Mouse (Mus musculus): ENCODE measurements around the gene Pld1. TPM values are rescaled to one million over a fixed set of nuclear protein-coding genes. Genes with fewer than 3 reads are reported as not detected.

Gene Pld1
- polyA plus RNA-seq (2017; shearing (Covaris generic)): 0.51 TPM

GRCm38 (mm10) chr3:27938381-27939323 lies at the start of gene Pld1:
TSS of gene Pld1 (plus strand) at chr3:27938695.

GRCm38 (mm10) chr3:27896318-27896892 lies 42.1 kb upstream of the Pld1 start, which contains the start of gene Tmem212:
TSS of gene Tmem212 (minus strand) at chr3:27896368.

Other genes starting within 250 kb of the Pld1 start
- 2.2 TPM for gene Fndc3b, start 227.4 kb upstream of the Pld1 start, polyA plus RNA-seq (2017; shearing (Covaris generic))
- gene Tmem212, start 42.3 kb upstream of the Pld1 start, polyA plus RNA-seq (2017; shearing (Covaris generic)): not detected

All from effector memory CD4-positive, alpha-beta T cell, adult 7 months (primary cell).